Mouse (Mus musculus) activated CD4-positive, CD25-positive, alpha-beta regulatory T cell, adult 4 months (primary cell): ENCODE measurements around the gene Slc9a9. TPM values are rescaled to one million over a fixed set of nuclear protein-coding genes. Genes with fewer than 3 reads are reported as not detected.

Experiments
- ATAC-seq: one replicate; pipeline ENCODE4 v1.8.0; 2017
- polyA plus RNA-seq, 2 experiments: library from polyadenylated mRNA; unstranded; fragments of 100-300 nt; shearing (Covaris generic); gene quantifications; one replicate each; pipeline ENCODE4 v1.2.1; 2017

Gene Slc9a9
- polyA plus RNA-seq, 2 experiments from 2014 or later: 36.7 to 43.0 TPM

- ATAC-seq: no peak
Measured at GRCm38 (mm10) chr9:94685640-94686039, 15.9 kb downstream of the Slc9a9 start.

GRCm38 (mm10) chr9:94686380-94686779 is 16.7 kb downstream of the Slc9a9 start:
- no peak for ATAC-seq

- no peak for ATAC-seq
Measured at GRCm38 (mm10) chr9:94687203-94687859, 17.6 kb downstream of the Slc9a9 start.

GRCm38 (mm10) chr9:94691311-94692087 is 21.8 kb downstream of the Slc9a9 start:
- peak; percentile 91 for ATAC-seq

GRCm38 (mm10) chr9:94692122-94692521 is 22.4 kb downstream of the Slc9a9 start:
- peak; percentile 5 for ATAC-seq

GRCm38 (mm10) chr9:94694243-94694642 is 24.5 kb downstream of the Slc9a9 start:
- no peak for ATAC-seq

GRCm38 (mm10) chr9:94694983-94695382 is 25.3 kb downstream of the Slc9a9 start:
- no peak for ATAC-seq

GRCm38 (mm10) chr9:94696539-94697079 is 26.9 kb downstream of the Slc9a9 start:
- no peak for ATAC-seq

GRCm38 (mm10) chr9:94698175-94698574 is 28.5 kb downstream of the Slc9a9 start:
- peak; percentile 20 for ATAC-seq

GRCm38 (mm10) chr9:94700549-94700948 is 30.8 kb downstream of the Slc9a9 start:
- ATAC-seq: peak; percentile 33

- no peak for ATAC-seq
Measured at GRCm38 (mm10) chr9:94701193-94701869, 31.6 kb downstream of the Slc9a9 start.

GRCm38 (mm10) chr9:94701965-94702634 is 32.4 kb downstream of the Slc9a9 start:
- ATAC-seq: no peak

GRCm38 (mm10) chr9:94704986-94705757 is 35.5 kb downstream of the Slc9a9 start:
- ATAC-seq: no peak

- ATAC-seq: no peak
Measured at GRCm38 (mm10) chr9:94705758-94706026, 36.0 kb downstream of the Slc9a9 start.

GRCm38 (mm10) chr9:94712084-94712483 is 42.4 kb downstream of the Slc9a9 start:
- ATAC-seq: no peak

GRCm38 (mm10) chr9:94716695-94717094 is 47.0 kb downstream of the Slc9a9 start:
- ATAC-seq: no peak

GRCm38 (mm10) chr9:94723631-94724030 is 53.9 kb downstream of the Slc9a9 start:
- no peak for ATAC-seq

GRCm38 (mm10) chr9:94725121-94725520 is 55.4 kb downstream of the Slc9a9 start:
- ATAC-seq: no peak

GRCm38 (mm10) chr9:94727457-94727856 is 57.7 kb downstream of the Slc9a9 start:
- peak; percentile 77 for ATAC-seq

- no peak for ATAC-seq
Measured at GRCm38 (mm10) chr9:94730396-94730795, 60.7 kb downstream of the Slc9a9 start.

GRCm38 (mm10) chr9:94732136-94732535 is 62.4 kb downstream of the Slc9a9 start:
- ATAC-seq: no peak
